Mouse (Mus musculus) kidney, postnatal 0 days (tissue): ENCODE measurements at regions not wholly inside any gene's neighbourhood (a gene's known extent, or its start where the extent isn't known, plus 50 kb on each side); places are given as distances from the start of the nearest gene placed in this dataset.

Experiments used
- ATAC-seq: fragments of 200-750 bp; cut with Nextera tagmentation; replicated peaks from 2 replicates; pipeline ENCODE4 v1.8.0; 2017; ENCODE audit warnings: low read depth, moderate number of reproducible peaks, moderate TSS enrichment, moderate library complexity; ENCODE audit not compliant: low FRiP score
- DNase-seq: peaks from one replicate; pipeline ENCODE4 v3.0.0-alpha.2; 2016; ENCODE audit warnings: low spot score
- H3K27ac ChIP-seq: fragments of 300-500 bp; sonication (generic); 2 replicates; pipeline ENCODE4 v1.5.1; 2014; ENCODE audit warnings: mild to moderate bottlenecking
- H3K27me3 ChIP-seq: fragments of 300-500 bp; sonication (generic); 2 replicates; pipeline ENCODE4 v1.6.1; 2014; ENCODE audit warnings: low read length, mixed read lengths; ENCODE audit not compliant: insufficient read depth
- H3K36me3 ChIP-seq: fragments of 300-500 bp; sonication (generic); 2 replicates; pipeline ENCODE4 v1.6.1; 2014; ENCODE audit warnings: low read length, mixed read lengths; ENCODE audit not compliant: insufficient read depth
- H3K4me1 ChIP-seq: fragments of 300-500 bp; sonication (generic); replicated peaks from 2 replicates; pipeline ENCODE4 v1.6.1; 2014; ENCODE audit warnings: antibody characterized with exemption, low read length, mixed read lengths; ENCODE audit not compliant: insufficient read depth
- H3K4me2 ChIP-seq: fragments of 300-500 bp; sonication (generic); 2 replicates; pipeline ENCODE4 v1.6.1; 2014; ENCODE audit warnings: mild to moderate bottlenecking, low read length, moderate library complexity, mixed read lengths
- H3K4me3 ChIP-seq: fragments of 300-500 bp; sonication (generic); replicated peaks from 2 replicates; pipeline ENCODE4 v1.5.1; 2014; ENCODE audit warnings: low read depth, low read length
- H3K9ac ChIP-seq: fragments of 300-500 bp; sonication (generic); 2 replicates; pipeline ENCODE4 v1.6.1; 2014; ENCODE audit warnings: low read depth, low read length
- H3K9me3 ChIP-seq: fragments of 300-500 bp; sonication (generic); replicated peaks from 2 replicates; pipeline ENCODE4 v1.6.1; 2016; ENCODE audit warnings: low read length, inconsistent platforms, mixed read lengths
- CTCF ChIP-seq: IDR thresholded peaks from 2 replicates; pipeline ENCODE4 v1.5.1; 2016; ENCODE audit warnings: antibody characterized with exemption, low read depth, mild to moderate bottlenecking, moderate library complexity
- WGBS: fragments of 180-500 bp; shearing (Covaris S2); extraction: QIAGEN DNeasy Blood & Tissue Kit; methylation state at CpG from one replicate; pipeline ENCODE4 v1.1.7; 2014; 5-methylcytosine and 5-hydroxymethylcytosine counted together

- Histone ChIP-seq H3K27me3 (no peaks in the 10 kb centered on the region), H3K4me3 (no peak overlapping the region), H3K4me1 (no peaks in the 10 kb centered on the region), H3K4me2 (no peak overlapping the region), H3K36me3 (no peaks in the 10 kb centered on the region), H3K27ac (no peak overlapping the region), H3K9me3 (no peaks in the 10 kb centered on the region), H3K9ac (no peak overlapping the region)
- no peak for ATAC-seq
- TF ChIP-seq CTCF = no peak
- WGBS = 31% methylated on average over 1 of the region's 1 CpGs
- no peak for DNase-seq
These were observed 84.1 kb upstream of the Gm6657 start for GRCm38 (mm10) chr12:78109931-78110330.

GRCm38 (mm10) chr12:78118131-78118530, 75.9 kb upstream of the Gm6657 start:
- Histone ChIP-seq H3K36me3 (no peaks in the 10 kb centered on the region), H3K9me3 (no peaks in the 10 kb centered on the region), H3K9ac (no peak overlapping the region), H3K27ac (no peak overlapping the region), H3K4me1 (no peaks in the 10 kb centered on the region), H3K27me3 (no peaks in the 10 kb centered on the region), H3K4me2 (no peak overlapping the region), H3K4me3 (no peak overlapping the region)
- no peak for DNase-seq
- 0 out of 2 replicates have a peak, but pooled peaks have one; percentile 65 for ATAC-seq
- 58% methylated on average over 1 of the region's 1 CpGs for WGBS
- TF ChIP-seq CTCF = no peak

GRCm38 (mm10) chr12:78119246-78119645, 74.8 kb upstream of the Gm6657 start:
- Histone ChIP-seq H3K27ac (no peak overlapping the region), H3K27me3 (no peaks in the 10 kb centered on the region), H3K4me3 (no peak overlapping the region), H3K9ac (no peak overlapping the region), H3K4me1 (no peaks in the 10 kb centered on the region), H3K4me2 (no peak overlapping the region), H3K9me3 (no peaks in the 10 kb centered on the region), H3K36me3 (no peaks in the 10 kb centered on the region)
- 63% methylated on average over 2 of the region's 2 CpGs for WGBS
- DNase-seq = no peak
- no peak for TF ChIP-seq CTCF
- ATAC-seq = no peak

- H3K4me1 ChIP-seq = no peaks in the 10 kb centered on the region
- 37% methylated on average over 5 of the region's 5 CpGs for WGBS
- ATAC-seq = no peak
- H3K9me3 ChIP-seq = no peaks in the 10 kb centered on the region
- TF ChIP-seq CTCF = no peak
- no peak for DNase-seq
- no peaks in the 10 kb centered on the region for H3K27me3 ChIP-seq
- H3K27ac ChIP-seq = peak overlapping the region; percentile 9; the same call in 1 of the 2 replicates
- no peak overlapping the region for H3K4me3 ChIP-seq
- H3K36me3 ChIP-seq = no peaks in the 10 kb centered on the region
- H3K9ac ChIP-seq = no peak overlapping the region
- H3K4me2 ChIP-seq = no peak overlapping the region
These were observed 74.2 kb upstream of the Gm6657 start for GRCm38 (mm10) chr12:78119855-78120254.

- ATAC-seq (no peak), DNase-seq (no peak)
- whole genome bisulfite sequencing = 64% methylated on average over 5 of the region's 5 CpGs
These were observed 64.8 kb upstream of the Gm6657 start for GRCm38 (mm10) chr12:78129130-78129845.

GRCm38 (mm10) chr12:78132016-78132797, 61.8 kb upstream of the Gm6657 start:
- no peak overlapping the region for H3K4me2 ChIP-seq
- WGBS = 50% methylated on average over 8 of the region's 8 CpGs

More at GRCm38 (mm10) chr12:78129130-78129845, 64.8 kb upstream of the Gm6657 start:
- Histone ChIP-seq H3K27me3 (no peaks in the 10 kb centered on the region), H3K27ac (no peak overlapping the region), H3K36me3 (no peaks in the 10 kb centered on the region), H3K9ac (no peak overlapping the region), H3K4me1 (no peaks in the 10 kb centered on the region), H3K9me3 (no peaks in the 10 kb centered on the region), H3K4me3 (no peak overlapping the region), H3K4me2 (no peak overlapping the region)
- TF ChIP-seq CTCF = no peak

More at GRCm38 (mm10) chr12:78132016-78132797, 61.8 kb upstream of the Gm6657 start:
- Histone ChIP-seq H3K9me3 (no peaks in the 10 kb centered on the region), H3K4me1 (no peaks in the 10 kb centered on the region), H3K27me3 (no peaks in the 10 kb centered on the region), H3K27ac (no peak overlapping the region), H3K36me3 (no peaks in the 10 kb centered on the region), H3K9ac (no peak overlapping the region), H3K4me3 (no peak overlapping the region)
- no peak for TF ChIP-seq CTCF
- DNase-seq = no peak
- no peak for ATAC-seq
